Mouse (Mus musculus) liver, embryonic 16.5 days (tissue): ENCODE results near the gene Olfr138. TPM values are rescaled to one million over a fixed set of nuclear protein-coding genes. Genes with fewer than 3 reads are reported as not detected.

Experiments used
- ATAC-seq: fragments of 200-750 bp; cut with Nextera tagmentation; 2 replicates; pipeline ENCODE4 v1.8.0; 2017; ENCODE audit warnings: low read depth, mild to moderate bottlenecking, moderate number of reproducible peaks, moderate library complexity
- H3K27ac ChIP-seq: fragments of 300-500 bp; sonication (generic); 2 replicates; pipeline ENCODE4 v1.5.1; 2014; ENCODE audit warnings: mild to moderate bottlenecking, low read length
- H3K27me3 ChIP-seq: fragments of 300-500 bp; sonication (generic); 2 replicates; pipeline ENCODE4 v1.6.1; 2014; ENCODE audit warnings: low read depth, low read length, mixed read lengths; ENCODE audit not compliant: control insufficient read depth, insufficient read depth
- H3K36me3 ChIP-seq: fragments of 300-500 bp; sonication (generic); 2 replicates; pipeline ENCODE4 v1.6.1; 2014; ENCODE audit warnings: mild to moderate bottlenecking; ENCODE audit not compliant: control insufficient read depth, insufficient read depth
- H3K4me1 ChIP-seq: fragments of 300-500 bp; sonication (generic); 2 replicates; pipeline ENCODE4 v1.6.1; 2014; ENCODE audit warnings: low read depth, low read length, mixed read lengths; ENCODE audit not compliant: control insufficient read depth
- H3K4me2 ChIP-seq: fragments of 300-500 bp; sonication (generic); 2 replicates; pipeline ENCODE4 v1.6.1; 2014; ENCODE audit warnings: low read depth, low read length, mixed read lengths
- H3K4me3 ChIP-seq: fragments of 300-500 bp; sonication (generic); 2 replicates; pipeline ENCODE4 v1.5.1; 2014; ENCODE audit warnings: low read depth, mild to moderate bottlenecking, low read length
- H3K9ac ChIP-seq: fragments of 300-500 bp; sonication (generic); 2 replicates; pipeline ENCODE4 v1.6.1; 2014; ENCODE audit warnings: low read depth, low read length
- H3K9me3 ChIP-seq: fragments of 300-500 bp; sonication (generic); replicated peaks from 2 replicates; pipeline ENCODE4 v1.6.1; 2016; ENCODE audit warnings: low read length; ENCODE audit not compliant: control insufficient read depth
- WGBS: fragments of 180-500 bp; shearing (Covaris S2); extraction: QIAGEN DNeasy Blood & Tissue Kit; methylation state at CpG from one replicate; pipeline ENCODE4 v1.1.7; 2014; ENCODE audit not compliant: insufficient replicate concordance; 5-methylcytosine and 5-hydroxymethylcytosine counted together
- polyA plus RNA-seq: library from polyadenylated mRNA; unstranded; fragments of >200 nt; fragmentation: Nextera tagmentation; extraction: Ambion mirVana; gene quantifications from 2 replicates; pipeline ENCODE4 v1.2.1, GENCODE M21; 2015

Olfr138 gene
- polyA plus RNA-seq, result not detected in 2 replicates

GRCm38 (mm10) chr17:38260735-38261134 lies at the start of gene Olfr138:
Olfr138 (plus strand) TSS chr17:38261035.
- Histone ChIP-seq H3K4me1 (no peaks in the 10 kb centered on the region), H3K36me3 (no peaks in the 10 kb centered on the region), H3K9ac (no peak within 1 kb of the TSS), H3K4me3 (no peak within 1 kb of the TSS), H3K27me3 (no peaks in the 10 kb centered on the region), H3K27ac (no peak within 1 kb of the TSS), H3K4me2 (no peak within 1 kb of the TSS), H3K9me3 (no peaks in the 10 kb centered on the region)
- ATAC-seq, result no peak
- 38% methylated on average over 1 of the region's 1 CpGs for WGBS

DNA sequence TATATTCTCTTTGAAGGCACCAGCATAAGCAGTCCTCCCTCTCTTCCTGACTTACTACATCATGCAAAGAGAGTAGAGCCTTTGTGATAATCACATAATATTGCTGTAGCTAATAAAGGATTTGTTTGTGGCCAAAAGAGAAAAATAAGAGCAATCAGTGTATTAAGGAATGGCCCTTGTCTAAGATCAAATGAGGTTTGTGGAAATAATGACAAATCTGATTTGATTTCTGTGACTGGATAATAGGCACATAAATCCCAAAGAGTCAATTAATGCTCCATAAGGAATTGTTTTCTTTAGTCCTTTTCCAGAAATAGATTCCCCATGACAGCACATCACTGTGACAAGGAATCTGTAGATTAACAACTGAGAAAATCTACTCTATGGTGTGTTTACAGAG lies 46.6 kb downstream of the Olfr138 start, which contains the start of gene Olfr137:
TSS of gene Olfr137 (minus strand) at position 101 of the 400 bp plus-strand sequence.
- H3K36me3 ChIP-seq, result no peaks in the 10 kb centered on the region
- no peak within 1 kb of the TSS for H3K27ac ChIP-seq
- H3K4me2 ChIP-seq, result no peak within 1 kb of the TSS
- no peak for ATAC-seq
- H3K9me3 ChIP-seq, result no peaks in the 10 kb centered on the region
- H3K4me3 ChIP-seq, result no peak within 1 kb of the TSS
- H3K27me3 ChIP-seq, result no peaks in the 10 kb centered on the region
- no peaks in the 10 kb centered on the region for H3K4me1 ChIP-seq
- no peak within 1 kb of the TSS for H3K9ac ChIP-seq

Other genes starting within 250 kb of the Olfr138 start
- gene Olfr129, start 201.0 kb upstream of the Olfr138 start, polyA plus RNA-seq, result not detected in 2 replicates
- not detected in 2 replicates for gene Olfr130, start 197.1 kb upstream of the Olfr138 start, polyA plus RNA-seq
- gene Olfr131, start 172.3 kb upstream of the Olfr138 start, polyA plus RNA-seq, result not detected in 2 replicates
- not detected in 2 replicates for gene Olfr132, start 126.5 kb upstream of the Olfr138 start, polyA plus RNA-seq
- gene Olfr133, start 115.8 kb upstream of the Olfr138 start, polyA plus RNA-seq, result not detected in 2 replicates
- gene Olfr134, start 89.6 kb upstream of the Olfr138 start, polyA plus RNA-seq, result not detected in 2 replicates
- not detected in 2 replicates for gene Olfr135, start 56.7 kb upstream of the Olfr138 start, polyA plus RNA-seq
- gene Olfr137, start 46.5 kb downstream of the Olfr138 start, polyA plus RNA-seq, result not detected in 2 replicates
- gene Olfr136, start 68.8 kb downstream of the Olfr138 start, polyA plus RNA-seq, result not detected in 2 replicates
- not detected in 2 replicates for gene Esp36, start 159.2 kb downstream of the Olfr138 start, polyA plus RNA-seq